Mouse (Mus musculus) neural tube, embryonic 12.5 days (tissue): Measurements from ENCODE around the gene Gpr173. TPM values are rescaled to one million over a fixed set of nuclear protein-coding genes. Genes with fewer than 3 reads are reported as not detected.
A peak's percentile ranks its signal among the peaks of the same experiment; 100 is the strongest.
"Not testable (repeated sequence)": the region's sequence is repeated elsewhere in the genome, so short reads cannot be mapped to it uniquely, and the experiment has no call there.

Experiments
- ATAC-seq: fragments of 200-750 bp; cut with Nextera tagmentation; 2 replicates; pipeline ENCODE4 v1.8.0; 2017; ENCODE audit warnings: low read depth, mild to moderate bottlenecking, moderate TSS enrichment, moderate library complexity; ENCODE audit not compliant: low FRiP score
- H3K27ac ChIP-seq: fragments of 300-500 bp; sonication (generic); 2 replicates; pipeline ENCODE4 v1.5.1; 2016
- H3K27me3 ChIP-seq: fragments of 300-500 bp; sonication (generic); replicated peaks from 2 replicates; pipeline ENCODE4 v1.6.1; 2016; ENCODE audit warnings: mild to moderate bottlenecking
- H3K36me3 ChIP-seq: fragments of 300-500 bp; sonication (generic); 2 replicates; pipeline ENCODE4 v1.6.1; 2016; ENCODE audit warnings: mild to moderate bottlenecking
- H3K4me1 ChIP-seq: fragments of 300-500 bp; sonication (generic); 2 replicates; pipeline ENCODE4 v1.6.1; 2016
- H3K4me2 ChIP-seq: fragments of 300-500 bp; sonication (generic); replicated peaks from 2 replicates; pipeline ENCODE4 v1.6.1; 2016; ENCODE audit warnings: mild to moderate bottlenecking
- H3K4me3 ChIP-seq: fragments of 300-500 bp; sonication (generic); 2 replicates; pipeline ENCODE4 v1.5.1; 2016
- H3K9ac ChIP-seq: fragments of 300-500 bp; sonication (generic); 2 replicates; pipeline ENCODE4 v1.6.1; 2016; ENCODE audit warnings: mild to moderate bottlenecking
- H3K9me3 ChIP-seq: fragments of 300-500 bp; sonication (generic); 2 replicates; pipeline ENCODE4 v1.6.1; 2016; ENCODE audit warnings: mild to moderate bottlenecking
- WGBS: fragments of 180-500 bp; shearing (Covaris S2); methylation state at CpG from one replicate; pipeline ENCODE4 v1.1.7; 2016; 5-methylcytosine and 5-hydroxymethylcytosine counted together
- polyA plus RNA-seq: library from polyadenylated mRNA; unstranded; fragments of >200 nt; fragmentation: Nextera tagmentation; extraction: Ambion mirVana; gene quantifications from 2 replicates; pipeline ENCODE4 v1.2.1, GENCODE M21; 2016

Gene Gpr173
- polyA plus RNA-seq, 1 experiment from 2014 or later = 8.6 TPM

GRCm38 (mm10) chrX:152336546-152337332 lies 31.8 kb downstream of the Gpr173 start:
- Histone ChIP-seq H3K36me3 (peaks cover 13% of the 10 kb centered on the region; the same call in 1 of the 2 replicates), H3K27ac (peak overlapping the region; percentile 86), H3K9me3 (no peaks in the 10 kb centered on the region), H3K4me1 (no peaks in the 10 kb centered on the region; the same call in 1 of the 2 replicates), H3K9ac (peak overlapping the region; percentile 53), H3K27me3 (peaks cover 28% of the 10 kb centered on the region; the same call in 1 of the 2 replicates), H3K4me3 (peak overlapping the region; percentile 19; the same call in 1 of the 2 replicates), H3K4me2 (peak overlapping the region; percentile 55)
- WGBS = 12% methylated on average over 33 of the region's 33 CpGs
- peak; percentile 98 for ATAC-seq

DNA sequence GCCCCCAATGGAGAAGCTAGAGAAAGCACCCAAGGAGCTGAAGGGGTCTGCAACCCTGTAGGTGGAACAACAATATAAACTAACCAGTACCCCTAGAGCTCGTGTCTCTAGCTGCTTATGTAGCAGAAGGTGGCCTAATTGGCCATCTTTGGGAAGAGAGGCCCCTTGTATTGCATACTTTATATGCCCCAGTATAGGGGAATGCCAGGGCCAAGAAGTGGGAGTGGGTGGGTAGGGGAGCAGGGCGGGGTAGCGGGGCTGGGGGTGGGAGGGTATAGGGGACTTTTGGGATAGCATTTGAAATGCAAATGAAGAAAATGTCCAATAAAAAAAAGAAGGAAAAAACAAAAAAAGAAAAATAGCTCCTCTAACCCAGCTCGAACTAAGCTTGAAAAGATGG lies 32.4 kb downstream of the Gpr173 start:
- H3K4me1 ChIP-seq, H3K4me3 ChIP-seq, H3K9ac ChIP-seq, H3K27ac ChIP-seq, H3K9me3 ChIP-seq: not testable (repeated sequence)
- H3K36me3 ChIP-seq = peaks cover 13% of the 10 kb centered on the region; the same call in 1 of the 2 replicates
- 48% methylated on average over 4 of the region's 4 CpGs for WGBS
- H3K4me2 ChIP-seq = peak overlapping the region; percentile 55
- peaks cover 22% of the 10 kb centered on the region; the same call in 1 of the 2 replicates for H3K27me3 ChIP-seq
- ATAC-seq = peak; percentile 38

DNA sequence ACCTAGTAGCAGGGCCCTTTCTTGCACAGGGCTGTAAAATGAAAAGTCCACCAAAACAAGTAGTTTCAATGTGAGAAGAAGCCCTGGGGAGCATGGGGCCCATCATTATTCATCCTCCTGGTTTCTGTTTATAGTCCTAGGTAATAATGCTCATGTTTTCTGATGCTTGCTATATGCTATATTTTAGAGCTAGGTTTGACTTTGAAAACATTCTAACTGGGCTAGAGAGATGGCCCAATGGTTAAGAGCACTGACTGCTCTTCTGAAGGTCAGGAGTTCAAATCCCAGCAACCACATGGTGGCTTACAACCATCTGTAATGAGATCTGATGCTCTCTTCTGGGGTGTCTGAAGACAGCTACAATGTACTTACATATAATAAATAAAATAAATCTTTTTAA lies 39.1 kb downstream of the Gpr173 start:
- not testable (repeated sequence) for H3K36me3 ChIP-seq, ATAC-seq, H3K4me1 ChIP-seq, H3K4me3 ChIP-seq, H3K9me3 ChIP-seq, H3K9ac ChIP-seq, H3K4me2 ChIP-seq, H3K27ac ChIP-seq
- H3K27me3 ChIP-seq = peaks cover 10% of the 10 kb centered on the region

DNA sequence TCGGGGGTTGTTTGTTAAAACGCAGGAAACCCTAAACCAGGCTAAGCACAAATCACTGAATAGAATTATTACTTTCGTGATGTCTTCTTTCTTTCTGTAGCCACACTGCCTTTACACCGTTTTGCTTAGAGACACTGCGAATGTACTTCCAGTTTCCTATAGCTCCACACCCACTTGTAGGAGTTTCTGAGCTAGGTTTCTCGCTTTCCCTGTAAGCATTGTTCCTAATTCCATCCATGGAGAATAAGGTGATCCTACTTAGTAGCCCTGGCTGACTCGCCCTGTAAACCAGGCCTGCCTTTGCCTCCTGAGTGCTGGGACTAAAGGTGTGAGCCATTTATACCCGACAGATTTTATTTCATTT lies 40.8 kb downstream of the Gpr173 start:
- ATAC-seq = no peak
- no peaks in the 10 kb centered on the region for H3K9me3 ChIP-seq
- no peaks in the 10 kb centered on the region for H3K36me3 ChIP-seq
- H3K9ac ChIP-seq = no peak overlapping the region
- H3K27me3 ChIP-seq = peaks cover 8% of the 10 kb centered on the region
- H3K27ac ChIP-seq = no peak overlapping the region
- H3K4me2 ChIP-seq = peak overlapping the region; percentile 60
- 22% methylated on average over 8 of the region's 8 CpGs for WGBS
- no peaks in the 10 kb centered on the region for H3K4me1 ChIP-seq
- H3K4me3 ChIP-seq = peak overlapping the region; percentile 50; the same call in 1 of the 2 replicates

- peak; percentile 99 for ATAC-seq
- no peak within 1 kb of the TSS for H3K27ac ChIP-seq
- no peaks in the 10 kb centered on the region for H3K9me3 ChIP-seq
- no peaks in the 10 kb centered on the region for H3K36me3 ChIP-seq
- H3K4me2 ChIP-seq = peak within 1 kb of the TSS; percentile 60
- H3K4me1 ChIP-seq = no peaks in the 10 kb centered on the region
- H3K27me3 ChIP-seq = peaks cover 8% of the 10 kb centered on the region
- H3K9ac ChIP-seq = peak within 1 kb of the TSS; percentile 58
- WGBS = 14% methylated on average over 29 of the region's 29 CpGs
- peak within 1 kb of the TSS; percentile 50 for H3K4me3 ChIP-seq
Observed at GRCm38 (mm10) chrX:152326996-152327688, 41.4 kb downstream of the Gpr173 start, which contains the start of gene Kantr. Gene Kantr, minus strand, starts transcription at chrX:152327495.

DNA sequence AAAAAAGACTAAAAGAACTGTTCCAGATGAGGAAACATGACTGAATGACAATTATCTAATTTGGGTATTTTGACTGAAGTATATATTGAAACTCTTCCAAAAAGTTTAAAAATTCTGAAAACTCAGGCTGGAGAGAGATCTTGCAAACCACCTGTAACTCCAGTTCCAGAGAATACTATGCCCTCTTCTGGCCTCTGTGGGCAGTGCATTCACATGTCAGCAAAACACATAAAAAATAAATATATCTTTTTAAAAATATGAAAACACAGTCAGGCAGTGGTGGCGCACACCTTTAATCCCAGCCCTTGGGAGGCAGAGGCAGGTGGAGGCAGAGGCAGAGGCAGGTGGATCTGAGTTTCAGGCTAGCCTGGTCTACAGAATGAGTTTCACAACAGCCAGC lies 44.9 kb downstream of the Gpr173 start:
- 100% methylated on average over 1 of the region's 1 CpGs for WGBS
- no peak for ATAC-seq
- H3K36me3 ChIP-seq = no peaks in the 10 kb centered on the region
- no peak overlapping the region for H3K4me2 ChIP-seq
- H3K9me3 ChIP-seq = no peaks in the 10 kb centered on the region
- H3K4me1 ChIP-seq = no peaks in the 10 kb centered on the region
- no peak overlapping the region for H3K4me3 ChIP-seq
- no peak overlapping the region for H3K27ac ChIP-seq
- no peak overlapping the region for H3K9ac ChIP-seq
- peaks cover 8% of the 10 kb centered on the region; the same call in 1 of the 2 replicates for H3K27me3 ChIP-seq

GRCm38 (mm10) chrX:152322776-152323175 lies 45.7 kb downstream of the Gpr173 start:
- Histone ChIP-seq H3K36me3 (no peaks in the 10 kb centered on the region), H3K27ac (no peak overlapping the region), H3K4me3 (no peak overlapping the region), H3K9ac (no peak overlapping the region), H3K4me1 (no peaks in the 10 kb centered on the region), H3K4me2 (no peak overlapping the region), H3K27me3 (peaks cover 8% of the 10 kb centered on the region; the same call in 1 of the 2 replicates), H3K9me3 (no peaks in the 10 kb centered on the region)
- no peak for ATAC-seq
- WGBS = 44% methylated on average over 2 of the region's 2 CpGs

- no peak for ATAC-seq
- Histone ChIP-seq H3K9ac (no peak overlapping the region), H3K27me3 (0 out of 2 replicates have a peak, but pooled peaks cover 4% of the 10 kb centered on the region), H3K27ac (no peak overlapping the region), H3K4me2 (no peak overlapping the region), H3K4me1 (no peaks in the 10 kb centered on the region), H3K4me3 (no peak overlapping the region), H3K9me3 (no peaks in the 10 kb centered on the region), H3K36me3 (no peaks in the 10 kb centered on the region)
- 88% methylated on average over 4 of the region's 4 CpGs for WGBS
Observed at GRCm38 (mm10) chrX:152320535-152320934, 48.0 kb downstream of the Gpr173 start.

DNA sequence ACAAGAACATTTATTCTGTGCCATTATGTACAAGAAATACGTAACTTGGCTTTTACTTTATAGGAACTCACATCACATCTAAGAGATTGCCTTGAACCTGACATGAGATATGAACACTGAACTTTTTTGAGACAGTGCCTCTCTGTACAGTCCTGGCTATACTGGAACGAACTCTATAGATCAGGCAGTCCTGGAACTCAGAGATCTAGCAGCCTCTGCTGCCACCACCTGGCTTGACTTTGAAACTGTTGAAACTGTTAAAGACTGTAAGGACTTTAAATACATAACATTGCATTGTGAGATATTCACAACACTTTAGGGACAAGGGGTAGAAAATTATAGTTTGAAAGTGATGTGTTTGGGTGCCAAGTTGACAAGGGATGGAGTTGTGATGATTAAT lies 60.6 kb downstream of the Gpr173 start:
- Histone ChIP-seq H3K9ac (no peak overlapping the region), H3K36me3 (no peaks in the 10 kb centered on the region), H3K9me3 (no peaks in the 10 kb centered on the region), H3K27me3 (no peaks in the 10 kb centered on the region; the same call in 1 of the 2 replicates), H3K4me2 (no peak overlapping the region), H3K4me3 (no peak overlapping the region), H3K27ac (no peak overlapping the region), H3K4me1 (no peaks in the 10 kb centered on the region)
- ATAC-seq = no peak
- 80% methylated on average over 2 of the region's 2 CpGs for WGBS

- Histone ChIP-seq H3K27me3 (no peaks in the 10 kb centered on the region; the same call in 1 of the 2 replicates), H3K9me3 (no peaks in the 10 kb centered on the region), H3K4me1 (no peaks in the 10 kb centered on the region), H3K36me3 (no peaks in the 10 kb centered on the region), H3K9ac (no peak overlapping the region), H3K27ac (no peak overlapping the region), H3K4me3 (no peak overlapping the region), H3K4me2 (no peak overlapping the region)
- no peak for ATAC-seq
Observed at GRCm38 (mm10) chrX:152307371-152307770, 61.1 kb downstream of the Gpr173 start.

DNA sequence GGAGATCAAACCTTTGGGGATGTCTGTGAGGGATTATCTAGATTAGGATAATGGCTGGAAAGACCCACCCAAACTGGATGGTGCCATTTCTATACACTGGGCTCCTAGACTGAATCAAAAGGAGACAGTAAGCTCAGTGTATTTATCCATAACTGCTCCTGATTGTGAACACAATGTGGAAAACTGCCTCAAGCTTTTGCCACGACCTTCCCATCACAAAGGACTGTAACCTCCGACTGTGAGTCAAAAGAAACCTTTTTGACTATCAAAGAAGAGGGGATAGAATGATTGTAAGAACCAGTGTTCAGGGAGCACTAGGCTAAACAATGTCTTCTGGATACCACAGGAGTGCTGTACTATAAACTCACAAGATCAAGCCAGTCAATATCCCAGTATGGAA lies 62.3 kb downstream of the Gpr173 start:
- H3K36me3 ChIP-seq = no peaks in the 10 kb centered on the region
- H3K4me3 ChIP-seq = no peak overlapping the region
- H3K9me3 ChIP-seq = no peaks in the 10 kb centered on the region
- H3K27ac ChIP-seq = no peak overlapping the region
- ATAC-seq = no peak
- WGBS = 59% methylated on average over 2 of the region's 2 CpGs
- H3K27me3 ChIP-seq = no peaks in the 10 kb centered on the region; the same call in 1 of the 2 replicates
- H3K4me2 ChIP-seq = no peak overlapping the region
- H3K4me1 ChIP-seq = no peaks in the 10 kb centered on the region
- H3K9ac ChIP-seq = no peak overlapping the region
